Mouse (Mus musculus) urinary bladder, postnatal 36 days (tissue): ENCODE data around the gene Efna4.

Experiments used
- DNase-seq, 2 experiments: peaks; one replicate each; pipeline ENCODE4 v3.0.0; 2022; ENCODE audit warnings: low spot score in 2 of 2, mixed read lengths in 1 of 2

Efna4 gene

GRCm38 (mm10) chr3:89331561-89331960 lies 6.3 kb downstream of the Efna4 start:
- DNase-seq, result no peak

DNA sequence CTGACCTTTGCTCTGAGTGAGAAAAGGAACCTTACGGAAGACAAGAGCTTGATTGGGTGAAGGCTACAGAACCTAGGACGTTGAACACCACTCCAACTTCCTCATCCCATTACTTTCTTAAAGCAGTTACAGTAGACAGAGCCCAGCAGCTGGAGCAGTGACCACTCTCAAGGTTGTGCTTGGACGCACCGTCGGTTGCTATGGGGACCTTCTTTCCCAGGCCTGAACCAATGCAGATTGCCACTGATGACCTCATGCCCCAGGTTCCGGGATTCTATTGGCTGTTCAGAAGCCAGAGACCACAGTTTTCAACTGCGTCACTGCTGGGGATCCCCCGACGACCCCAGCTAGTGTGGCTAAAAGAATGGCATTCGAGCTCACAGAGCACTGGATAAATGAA lies 6.9 kb downstream of the Efna4 start:
- no peak for DNase-seq

DNA sequence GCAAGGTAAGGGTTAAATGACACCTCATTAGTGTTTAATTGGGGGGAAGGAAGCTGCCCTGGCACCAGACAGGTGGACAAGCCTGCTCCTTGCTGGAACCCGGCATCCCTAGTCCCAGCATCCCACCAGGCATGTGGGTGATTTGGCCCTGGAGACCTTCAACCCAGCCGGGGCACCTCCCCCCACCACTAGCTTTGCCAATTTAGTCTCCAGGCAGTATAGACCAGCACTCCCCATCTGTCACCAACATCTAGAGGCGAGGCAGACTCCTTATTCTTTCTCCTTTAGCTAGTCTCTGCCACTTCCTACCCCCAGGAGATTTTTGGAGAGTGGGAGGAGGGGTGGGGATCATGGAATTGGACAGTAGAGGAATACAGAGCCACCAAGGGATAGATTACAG lies 7.5 kb downstream of the Efna4 start:
- no peak for DNase-seq

DNA sequence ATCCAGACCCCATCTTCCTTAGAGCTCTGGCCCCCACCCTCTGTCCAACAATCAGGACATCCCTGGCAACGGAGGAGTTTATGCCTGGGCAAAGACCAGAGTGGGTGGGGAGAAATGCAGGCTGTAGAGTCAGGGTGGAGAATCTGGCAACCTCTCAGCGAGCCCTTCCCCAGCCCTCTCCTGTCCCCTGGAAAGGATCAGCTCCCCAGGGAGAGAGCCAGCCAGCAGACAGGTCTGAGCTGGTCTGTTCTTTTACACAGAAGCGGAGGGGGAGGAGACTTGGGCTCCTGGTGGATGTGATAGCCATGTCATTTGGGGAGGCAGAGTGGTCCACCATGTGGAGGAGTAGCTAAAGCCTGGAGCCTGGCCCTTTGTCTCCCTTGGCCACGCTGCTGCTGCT lies 9.2 kb downstream of the Efna4 start:
- no peak for DNase-seq

DNA sequence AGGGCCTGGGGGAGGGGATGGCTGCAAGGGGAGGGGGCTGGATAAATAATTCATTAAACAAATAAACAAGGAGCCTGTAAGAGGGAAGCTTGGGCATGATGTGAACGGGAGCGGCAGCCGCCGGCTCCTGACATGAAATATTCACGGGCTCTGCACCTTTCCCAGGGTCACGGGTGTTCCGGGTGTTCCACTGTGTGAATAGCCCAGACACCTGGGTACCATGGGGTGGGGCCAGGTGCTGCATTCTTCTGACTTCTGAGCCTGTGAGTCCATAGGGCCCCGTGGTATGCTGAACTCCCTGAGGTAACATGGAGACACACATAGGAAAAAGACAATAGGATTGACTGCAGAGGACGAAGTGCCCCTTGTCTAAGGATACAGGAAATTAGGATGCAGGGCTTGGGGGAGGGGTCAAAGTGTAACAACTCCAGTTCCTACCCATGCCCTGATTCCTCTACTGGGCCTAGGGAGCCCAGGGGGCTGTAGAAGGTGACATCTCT lies 10.4 kb downstream of the Efna4 start:
- DNase-seq, result no peak

DNA sequence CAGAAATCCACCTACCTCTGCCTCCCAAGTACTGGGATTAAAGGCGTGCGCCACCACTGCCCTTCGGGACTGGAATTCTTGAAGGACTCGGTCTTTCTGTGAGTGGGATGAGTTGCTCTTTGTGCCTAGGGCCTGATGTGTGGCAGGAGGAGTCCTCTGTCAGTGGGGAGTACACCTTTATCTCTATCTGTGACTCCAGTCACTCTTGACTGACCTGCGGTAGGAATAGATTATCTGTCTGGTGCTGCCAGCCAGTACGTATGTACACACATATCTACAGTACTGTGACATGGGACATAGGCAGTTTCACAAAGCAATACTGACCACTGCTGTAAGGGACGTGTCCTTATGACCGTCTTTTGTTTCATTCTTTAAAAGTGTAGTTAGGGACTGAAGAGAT lies 11.9 kb downstream of the Efna4 start:
- no peak for DNase-seq

- DNase-seq, result peak; percentile 58 to 71
Measured at GRCm38 (mm10) chr3:89322514-89323165, 15.2 kb downstream of the Efna4 start, which contains the start of gene Efna3. Gene Efna3 (minus strand): TSS chr3:89322965.

- DNase-seq, result no peak
Measured at GRCm38 (mm10) chr3:89322131-89322500, 15.7 kb downstream of the Efna4 start.

DNA sequence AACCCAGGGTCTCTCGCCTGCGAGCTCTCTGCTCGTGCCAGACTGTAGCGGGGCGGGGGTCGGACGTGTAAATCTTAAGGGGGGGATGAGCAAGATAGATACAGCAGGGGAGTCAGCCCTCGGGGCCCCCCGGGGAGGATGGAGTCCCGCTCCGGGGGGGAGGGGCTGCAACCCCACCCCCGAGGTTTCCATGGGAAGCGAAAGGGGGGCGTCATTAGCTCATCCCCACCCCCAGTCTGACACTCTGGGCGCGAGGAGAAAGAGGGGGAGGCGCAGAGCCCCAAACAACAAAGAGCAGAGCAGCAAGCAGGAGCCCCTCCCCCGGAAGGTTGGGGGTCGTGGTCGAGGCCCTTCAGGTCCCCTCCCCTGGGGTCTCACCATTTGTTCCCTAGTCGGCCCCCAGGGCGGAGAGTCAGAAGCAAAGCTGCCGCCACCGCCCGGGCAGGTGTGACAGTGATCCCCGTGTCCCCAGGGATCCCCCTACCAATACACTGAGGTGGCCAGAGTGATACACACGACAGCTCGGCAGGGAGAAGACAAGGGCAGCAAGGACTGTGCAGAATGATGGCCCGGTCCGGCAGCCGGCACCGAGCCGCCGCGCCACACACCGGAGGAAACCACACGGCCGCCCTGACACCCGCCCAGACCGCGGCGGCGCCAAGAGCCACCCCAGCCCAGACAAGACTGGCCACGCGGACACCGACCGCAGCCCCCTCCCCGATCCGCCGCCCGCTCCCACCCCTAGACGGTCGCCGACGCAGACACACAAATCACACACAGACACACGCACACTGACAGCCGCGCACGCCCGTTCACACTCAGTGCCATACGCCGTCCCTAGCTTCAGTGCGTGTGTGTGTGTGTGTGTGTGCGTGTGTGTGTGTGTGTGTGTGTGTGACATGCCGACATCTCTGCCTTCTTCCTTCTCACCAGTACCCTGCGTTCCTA lies 16.4 kb downstream of the Efna4 start:
- DNase-seq, result no peak

DNA sequence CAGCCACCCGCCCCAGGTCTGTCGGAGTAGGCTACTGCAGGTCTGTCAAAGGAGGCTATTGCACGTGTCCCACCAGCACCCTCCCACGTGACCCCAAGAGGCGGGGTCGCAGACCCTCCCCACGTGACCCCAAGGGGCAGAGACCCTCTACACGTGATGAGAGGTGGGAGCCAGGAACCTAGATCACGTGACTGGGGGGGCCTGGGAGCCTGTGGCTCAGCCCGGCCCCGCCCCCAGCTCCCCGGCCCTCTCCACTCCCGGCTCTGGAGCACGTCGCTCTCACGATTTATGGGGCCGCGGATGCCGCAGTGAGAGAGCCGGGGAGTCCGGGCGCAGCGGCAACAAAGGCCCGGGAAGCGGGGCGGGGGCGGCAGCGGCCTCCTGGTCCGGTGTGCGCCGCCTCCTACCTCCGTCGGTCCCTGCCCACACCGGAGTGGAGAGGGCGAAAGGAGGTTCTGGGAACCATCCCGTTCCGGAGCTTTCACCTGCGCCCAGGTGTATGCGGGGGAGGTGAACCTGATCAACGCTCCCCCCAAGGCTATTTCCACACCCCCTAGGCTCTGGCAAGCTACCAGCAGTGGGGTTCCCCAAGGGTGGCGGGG lies 17.1 kb downstream of the Efna4 start:
- no peak for DNase-seq

- DNase-seq, result no peak
Measured at GRCm38 (mm10) chr3:89319591-89320350, 18.1 kb downstream of the Efna4 start.

DNA sequence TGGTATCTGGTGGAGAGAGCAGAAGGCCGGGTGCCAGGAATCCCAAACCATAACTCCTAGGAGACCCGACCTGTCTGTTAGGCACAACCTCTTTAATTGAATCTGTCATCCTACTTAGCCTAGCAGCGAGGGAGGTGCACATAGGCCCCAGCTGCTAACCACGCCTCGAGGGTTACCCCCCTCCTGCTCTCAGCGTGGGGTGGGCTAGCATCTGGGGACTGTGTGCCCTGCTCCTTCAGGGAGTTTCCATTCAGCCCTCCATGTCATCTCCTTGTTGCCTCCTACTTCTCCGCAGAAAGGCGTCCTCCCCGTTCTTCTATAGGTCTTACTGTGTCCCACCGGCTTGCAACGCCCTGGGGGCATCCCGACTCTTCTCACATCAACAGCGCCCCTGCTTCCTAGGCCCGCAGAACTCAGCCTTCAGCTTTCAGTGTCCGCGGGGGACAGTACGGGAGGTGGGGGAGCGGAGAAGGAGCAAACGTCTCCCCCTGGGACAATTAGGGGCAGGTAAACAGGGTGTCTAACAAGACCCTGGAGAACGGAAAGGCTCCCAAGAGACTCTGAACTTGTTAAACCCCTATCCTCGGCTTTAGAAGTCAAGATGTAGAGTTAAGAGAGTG lies 18.7 kb downstream of the Efna4 start:
- no peak for DNase-seq

- DNase-seq, result no peak
Measured at GRCm38 (mm10) chr3:89318316-89318715, 19.5 kb downstream of the Efna4 start.

DNA sequence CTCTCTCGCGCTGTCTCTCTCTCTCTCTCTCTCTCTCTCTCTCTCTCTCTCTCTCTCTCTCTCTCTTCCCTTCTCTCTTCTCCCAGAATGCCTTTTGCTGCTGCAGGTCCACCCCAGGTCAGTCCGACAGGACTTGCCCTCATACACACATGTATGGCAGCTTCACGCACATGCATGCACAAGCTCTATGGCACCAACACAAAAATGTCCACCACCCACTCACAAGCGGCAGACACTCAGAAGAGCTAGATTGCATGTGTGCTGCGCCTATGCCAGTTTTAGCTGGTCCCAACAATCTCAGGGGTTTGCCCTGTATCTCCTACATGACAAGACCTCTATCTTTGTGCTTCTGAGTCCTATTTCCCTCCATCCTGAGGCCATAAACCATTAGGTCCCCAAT lies 20.6 kb downstream of the Efna4 start:
- DNase-seq, result no peak

DNA sequence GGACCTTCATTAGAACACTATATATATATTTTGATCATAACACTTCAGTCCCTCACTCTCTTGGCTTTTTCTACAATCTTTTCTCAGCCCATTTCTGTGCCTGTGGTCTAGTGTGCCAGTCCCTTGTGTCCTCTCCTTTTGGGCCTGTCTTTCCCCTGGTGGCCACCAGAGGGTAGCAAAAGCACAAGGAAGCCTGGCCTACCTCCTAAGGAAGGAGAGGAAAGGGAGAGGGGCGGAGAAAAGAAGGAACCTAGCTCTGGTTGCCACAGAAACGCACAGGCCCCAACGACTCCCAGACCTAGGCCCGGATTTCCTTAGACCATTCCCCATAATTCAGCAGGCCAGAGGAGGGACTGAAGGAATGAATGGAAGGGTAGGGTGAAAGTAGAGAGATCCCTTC lies 21.0 kb downstream of the Efna4 start:
- DNase-seq, result peak; percentile 76 to 84

- DNase-seq, result no peak
Measured at GRCm38 (mm10) chr3:89315930-89316831, 21.6 kb downstream of the Efna4 start.

DNA sequence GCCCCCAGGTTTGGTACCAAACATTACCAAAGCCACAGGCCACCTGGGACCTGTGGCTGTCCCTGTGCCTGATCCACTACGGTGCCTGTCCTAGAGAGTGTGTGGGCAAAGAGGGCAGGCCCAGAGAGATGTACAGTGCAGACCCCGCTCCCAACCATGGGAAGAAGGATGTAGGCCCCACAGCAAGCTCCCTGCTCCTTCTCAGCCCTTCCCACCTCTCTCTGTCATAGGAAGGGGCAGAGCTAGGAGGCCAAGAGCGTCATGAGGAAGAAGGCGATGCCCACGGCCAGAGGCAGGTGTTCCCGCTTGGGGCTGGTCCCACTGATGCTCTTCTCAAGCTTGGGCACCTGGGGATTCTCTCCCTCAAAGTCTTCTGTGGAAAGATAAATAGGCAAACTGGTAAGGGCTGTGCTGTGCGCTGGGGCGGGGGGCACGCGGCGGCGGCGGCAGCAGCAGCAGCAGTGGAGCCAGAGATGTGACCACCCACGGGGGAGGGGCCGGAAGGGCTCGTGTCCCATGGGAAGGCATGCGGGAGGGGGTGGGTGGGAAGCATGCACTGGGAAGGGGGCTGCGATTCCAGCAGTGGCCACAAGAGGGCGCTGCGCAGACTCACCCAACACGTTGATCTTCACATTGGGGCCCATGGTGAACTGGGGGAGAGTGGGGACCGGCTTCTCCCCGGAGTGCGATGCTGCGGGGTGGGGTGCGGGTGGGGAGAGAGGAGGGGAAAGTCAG lies 22.5 kb downstream of the Efna4 start:
- DNase-seq, result peak; percentile 54 to 71

GRCm38 (mm10) chr3:89314791-89315190 lies 23.0 kb downstream of the Efna4 start:
- no peak for DNase-seq

DNA sequence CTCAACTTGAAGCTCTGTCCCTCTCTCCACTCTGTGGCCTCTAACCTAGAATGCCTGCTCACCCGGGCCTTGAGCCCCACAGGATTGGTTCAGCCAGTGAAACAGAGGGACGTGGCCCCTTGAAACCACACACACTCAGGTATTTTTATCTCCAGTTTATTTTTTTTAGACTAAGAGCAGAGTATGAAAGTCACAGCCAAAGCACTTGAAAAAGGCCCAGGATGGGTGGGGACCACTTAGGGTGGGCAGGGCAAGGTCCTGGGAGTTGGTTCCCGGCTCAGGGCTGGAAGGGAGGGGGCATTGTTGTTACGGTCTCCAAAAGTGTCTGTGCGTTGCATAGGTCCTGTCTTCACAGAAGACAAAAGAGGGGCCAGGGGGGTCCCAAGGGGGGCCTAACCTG lies 23.5 kb downstream of the Efna4 start:
- no peak for DNase-seq

- DNase-seq, result peak; percentile 43 to 69
Measured at GRCm38 (mm10) chr3:89308089-89308488, 29.7 kb downstream of the Efna4 start.
